In the genomic region with DNA sequence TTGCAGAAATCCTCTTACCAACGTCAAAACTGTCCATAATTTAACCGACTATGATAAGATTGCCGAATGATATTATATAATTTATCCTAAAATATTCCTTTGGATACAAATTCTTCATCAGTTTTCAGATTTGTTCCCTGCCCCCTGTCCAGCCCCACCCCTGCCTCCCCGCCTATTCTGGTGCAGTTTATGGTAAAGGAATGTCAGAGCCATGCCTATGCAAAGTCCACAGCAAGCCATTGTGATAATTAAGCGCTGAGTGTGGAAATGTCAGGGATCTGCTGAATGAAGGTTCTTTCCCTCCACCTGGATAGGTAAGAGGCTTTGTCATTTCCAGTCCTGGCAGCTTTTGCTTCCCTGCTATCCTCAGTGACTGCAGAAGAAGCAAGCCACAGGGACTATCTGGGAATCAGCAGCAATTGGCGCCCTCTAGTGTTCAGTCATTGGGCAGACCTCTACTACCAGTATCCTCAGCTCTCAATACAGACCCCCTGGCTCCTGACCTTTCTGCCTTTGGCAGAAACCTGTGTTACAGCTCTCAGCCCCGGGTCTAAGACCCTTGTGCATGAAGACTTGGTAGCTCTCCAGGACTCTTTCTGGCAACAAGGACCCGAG, we compare ENCODE assay signal across 8 mouse cellular contexts. TPM values are rescaled to one million over a fixed set of nuclear protein-coding genes. Genes with fewer than 3 reads are reported as not detected.
DNase-seq lines count a peak whose midpoint lies in the region; ATAC-seq lines count a peak whose summit lies in the region.
"Not testable (repeated sequence)": the region's sequence is repeated elsewhere in the genome, so short reads cannot be mapped to it uniquely, and the experiment has no call there.

No protein-coding gene starts in this region.

- not testable (repeated sequence) for H3K36me3 ChIP-seq in forebrain, embryonic 12.5 days (replicated peaks); heart, embryonic 15.5 days; liver, embryonic 11.5 days (ENCODE audit: control insufficient read depth, insufficient read depth, low read length); splenic B cell, adult 2 months (ENCODE audit: control insufficient read depth, insufficient read depth, low read length, poor library complexity, severe bottlenecking)

- not testable (repeated sequence) for H3K4me1 ChIP-seq in forebrain, embryonic 12.5 days; heart, embryonic 15.5 days (replicated peaks); liver, embryonic 11.5 days (replicated peaks; ENCODE audit: control insufficient read depth, insufficient read depth, low read length)

- WGBS in forebrain, embryonic 12.5 days: 40% methylated on average over 8 of the region's 8 CpGs
- 32% methylated on average over 8 of the region's 8 CpGs for WGBS in heart, embryonic 15.5 days
- WGBS in liver, embryonic 11.5 days: 39% methylated on average over 7 of the region's 8 CpGs

- peak; percentile 53 to 64 for DNase-seq in CD8-positive naive resting alpha-beta T cell, adult 2 months (ENCODE audit: low read depth in 2 of 2, low spot score in 2 of 2)
- DNase-seq in kidney, postnatal 10 days: peak; percentile 92
- not testable (repeated sequence) for DNase-seq in liver, embryonic 11.5 days (ENCODE audit: low spot score)
- peak; percentile 73 to 80 for DNase-seq in natural killer cell, adult 2 months (ENCODE audit: low spot score in 2 of 2)
- peak; percentile 77 for DNase-seq in splenic B cell, adult 2 months (ENCODE audit: low read depth, low spot score)

- peak; percentile 97 for ATAC-seq in cerebellum, adult (ENCODE audit: insufficient number of reproducible peaks, low FRiP score, low TSS enrichment)
- ATAC-seq in forebrain, embryonic 12.5 days (ENCODE audit: low FRiP score): peak; percentile 92
- ATAC-seq in heart, embryonic 15.5 days (replicated peaks; ENCODE audit: insufficient number of reproducible peaks, insufficient read depth, low FRiP score, low read depth): peak; percentile 91
- peak; percentile 85 for ATAC-seq in liver, embryonic 11.5 days (replicated peaks; ENCODE audit: low FRiP score)

- not testable (repeated sequence) for H3K27ac ChIP-seq in forebrain, embryonic 12.5 days; liver, embryonic 11.5 days (ENCODE audit: low read depth, low read length)
- H3K27ac ChIP-seq in heart, embryonic 15.5 days: peak overlapping the region; percentile 61

- not testable (repeated sequence) for H3K27me3 ChIP-seq in forebrain, embryonic 12.5 days; heart, embryonic 15.5 days; liver, embryonic 11.5 days (replicated peaks; ENCODE audit: control insufficient read depth, insufficient read depth, low read length); splenic B cell, adult 2 months (ENCODE audit: control insufficient read depth, insufficient read depth, low read length, poor library complexity, severe bottlenecking)

- H3K9ac ChIP-seq in forebrain, embryonic 12.5 days; heart, embryonic 15.5 days; liver, embryonic 11.5 days (ENCODE audit: low read depth, low read length): not testable (repeated sequence)

- H3K9me3 ChIP-seq in forebrain, embryonic 12.5 days; heart, embryonic 15.5 days (replicated peaks); liver, embryonic 11.5 days (ENCODE audit: control insufficient read depth, low read length): not testable (repeated sequence)

- H3K4me2 ChIP-seq in forebrain, embryonic 12.5 days: peak overlapping the region; percentile 19; the same call in 1 of the 2 replicates
- peak overlapping the region; percentile 44 for H3K4me2 ChIP-seq in heart, embryonic 15.5 days
- H3K4me2 ChIP-seq in liver, embryonic 11.5 days: not testable (repeated sequence)

- H3K4me3 ChIP-seq in forebrain, embryonic 12.5 days (replicated peaks); liver, embryonic 11.5 days (ENCODE audit: low read depth, low read length): not testable (repeated sequence)
- H3K4me3 ChIP-seq in heart, embryonic 15.5 days: peak overlapping the region; percentile 27

RNA-seq across cellular contexts. Expression of a gene that starts 30.9 kb away (rescaled TPM):
- polyA plus RNA-seq in forebrain, embryonic 12.5 days (2016; fragmentation: Nextera tagmentation; extraction: Ambion mirVana): not detected in 2 replicates
- polyA plus RNA-seq in heart, embryonic 15.5 days (2015; fragmentation: Nextera tagmentation; extraction: Ambion mirVana): not detected in 2 replicates
- polyA plus RNA-seq in liver, embryonic 11.5 days (2014; fragmentation: Nextera tagmentation; extraction: Ambion mirVana): not detected in 2 replicates

RNA-seq across cellular contexts. Expression of a gene that starts 35.3 kb away (rescaled TPM):
- 0.08 TPM in 1 of 2 replicates, not detected in the other for polyA plus RNA-seq in forebrain, embryonic 12.5 days (2016; fragmentation: Nextera tagmentation; extraction: Ambion mirVana)
- 0.10 and 0.11 TPM in 2 replicates for polyA plus RNA-seq in heart, embryonic 15.5 days (2015; fragmentation: Nextera tagmentation; extraction: Ambion mirVana)
- not detected in 2 replicates for polyA plus RNA-seq in liver, embryonic 11.5 days (2014; fragmentation: Nextera tagmentation; extraction: Ambion mirVana)
